Mouse (Mus musculus) liver (tissue): ENCODE measurements around the gene Chsy1.

Experiments used
- DNase-seq: peaks from one replicate; pipeline ENCODE4 v3.0.0-alpha.2; 2020; ENCODE audit warnings: mixed read lengths

Chsy1 gene

GRCm38 (mm10) chr7:66217011-66217410 is 107.7 kb downstream of the Chsy1 start:
- DNase-seq, result peak; percentile 2

GRCm38 (mm10) chr7:66217531-66218094 is 108.3 kb downstream of the Chsy1 start:
- DNase-seq, result peak; percentile 2

- DNase-seq, result peak; percentile 12
These were observed 109.1 kb downstream of the Chsy1 start for GRCm38 (mm10) chr7:66218193-66219014.

GRCm38 (mm10) chr7:66219028-66219793 is 109.9 kb downstream of the Chsy1 start:
- DNase-seq, result peak; percentile 2

- DNase-seq, result no peak
These were observed 110.5 kb downstream of the Chsy1 start for GRCm38 (mm10) chr7:66219794-66220227.

- DNase-seq, result no peak
These were observed 113.3 kb downstream of the Chsy1 start for GRCm38 (mm10) chr7:66222621-66223091.
